Mouse (Mus musculus) heart, embryonic 10.5 days (tissue): ENCODE data around the gene Slc22a23. TPM values are rescaled to one million over a fixed set of nuclear protein-coding genes. Genes with fewer than 3 reads are reported as not detected.
A peak's percentile ranks its signal among the peaks of the same experiment; 100 is the strongest.

Experiments used
- DNase-seq: peaks from one replicate; pipeline ENCODE4 v3.0.0-alpha.2; 2017; ENCODE audit warnings: low spot score
- H3K27ac ChIP-seq: fragments of 300-500 bp; sonication (generic); 2 replicates; pipeline ENCODE4 v1.5.1; 2016; ENCODE audit warnings: mild to moderate bottlenecking
- H3K27me3 ChIP-seq: fragments of 300-500 bp; sonication (generic); 2 replicates; pipeline ENCODE4 v1.6.1; 2016; ENCODE audit warnings: mild to moderate bottlenecking; ENCODE audit not compliant: poor library complexity, insufficient read depth, severe bottlenecking
- H3K36me3 ChIP-seq: fragments of 300-500 bp; sonication (generic); 2 replicates; pipeline ENCODE4 v1.6.1; 2016; ENCODE audit warnings: mild to moderate bottlenecking, moderate library complexity
- H3K4me1 ChIP-seq: fragments of 300-500 bp; sonication (generic); 2 replicates; pipeline ENCODE4 v1.6.1; 2016; ENCODE audit warnings: mild to moderate bottlenecking
- H3K4me3 ChIP-seq: fragments of 300-500 bp; sonication (generic); 2 replicates; pipeline ENCODE4 v1.5.1; 2016; ENCODE audit warnings: mild to moderate bottlenecking, moderate library complexity
- H3K9me3 ChIP-seq: fragments of 300-500 bp; sonication (generic); 2 replicates; pipeline ENCODE4 v1.6.1; 2016; ENCODE audit warnings: mild to moderate bottlenecking, moderate library complexity
- WGBS: fragments of 180-500 bp; shearing (Covaris S2); methylation state at CpG from one replicate; pipeline ENCODE4 v1.1.7; 2016; 5-methylcytosine and 5-hydroxymethylcytosine counted together
- polyA plus RNA-seq: library from polyadenylated mRNA; unstranded; fragments of >200 nt; fragmentation: Nextera tagmentation; extraction: Ambion mirVana; gene quantifications from 2 replicates; pipeline ENCODE4 v1.2.1, GENCODE M21; 2016

Gene Slc22a23
- polyA plus RNA-seq, 1 experiment from 2014 or later: 5.1 TPM

DNA sequence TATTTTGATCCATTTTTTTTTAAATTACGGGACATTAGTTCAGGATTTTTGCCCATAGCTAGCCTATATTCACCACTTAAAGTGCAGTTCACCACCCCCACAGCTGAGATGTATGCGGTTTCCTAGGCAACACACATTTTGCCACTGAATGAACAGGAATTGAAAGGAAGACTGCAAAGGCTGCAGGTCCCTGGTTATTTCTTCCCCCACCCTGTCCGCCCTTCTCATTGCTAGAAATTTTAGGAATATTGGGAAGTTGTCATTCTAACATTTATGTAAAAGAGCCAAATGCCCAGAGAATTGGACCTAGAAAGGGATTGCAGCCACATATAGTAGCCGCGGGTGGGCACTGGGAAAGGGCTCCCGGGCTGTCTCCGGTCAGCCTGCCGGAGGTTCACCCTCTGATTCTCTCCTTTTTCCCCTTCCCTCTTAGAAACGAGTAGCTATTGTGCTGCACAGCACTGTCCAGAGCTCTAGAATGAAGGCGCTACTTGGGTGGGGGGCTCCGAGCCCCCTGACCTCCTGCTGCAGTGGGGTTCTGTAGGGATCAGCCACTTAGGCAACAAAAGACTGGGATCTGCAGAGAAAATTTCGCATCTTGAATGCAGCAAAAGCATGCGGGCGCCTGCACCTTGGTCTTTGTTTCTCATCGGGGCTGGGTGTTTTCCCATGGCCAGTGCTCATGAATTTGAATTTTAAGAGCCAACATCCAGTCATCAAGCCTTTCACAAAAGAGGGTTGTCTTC lies 211.5 kb downstream of the Slc22a23 start:
- peaks cover 40% of the 10 kb centered on the region for H3K4me1 ChIP-seq
- peaks cover 16% of the 10 kb centered on the region; the same call in 1 of the 2 replicates for H3K27me3 ChIP-seq
- 12% methylated on average over 15 of the region's 15 CpGs for WGBS
- no peaks in the 10 kb centered on the region for H3K9me3 ChIP-seq
- DNase-seq: no peak
- H3K27ac ChIP-seq: no peak overlapping the region; the same call in 1 of the 2 replicates
- no peaks in the 10 kb centered on the region for H3K36me3 ChIP-seq
- peak overlapping the region; percentile 38 for H3K4me3 ChIP-seq

DNA sequence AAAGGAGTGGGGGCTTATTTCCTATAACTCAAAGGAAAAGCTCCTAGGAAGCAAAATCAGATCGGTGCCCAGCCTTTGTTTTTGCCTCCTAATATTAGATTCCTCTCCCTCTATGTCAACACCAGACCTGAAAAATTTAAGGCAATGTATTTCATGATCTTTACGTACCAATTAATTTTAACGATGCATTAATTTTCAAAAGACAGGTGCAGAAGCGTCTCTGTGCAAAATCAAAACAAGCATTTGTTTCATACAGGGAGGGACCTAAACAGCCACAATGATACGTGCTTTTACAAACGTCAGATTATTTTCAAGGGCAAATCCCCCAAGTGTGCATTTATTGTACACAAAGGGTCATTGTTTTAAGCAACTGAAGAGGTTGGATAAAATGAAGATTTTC lies 212.1 kb downstream of the Slc22a23 start:
- H3K27ac ChIP-seq: peak overlapping the region; percentile 89; the same call in 1 of the 2 replicates
- H3K4me1 ChIP-seq: peaks cover 40% of the 10 kb centered on the region
- peaks cover 4% of the 10 kb centered on the region; the same call in 1 of the 2 replicates for H3K36me3 ChIP-seq
- H3K9me3 ChIP-seq: no peaks in the 10 kb centered on the region
- WGBS: 33% methylated on average over 6 of the region's 6 CpGs
- H3K4me3 ChIP-seq: peak overlapping the region; percentile 80
- DNase-seq: no peak
- H3K27me3 ChIP-seq: peaks cover 14% of the 10 kb centered on the region; the same call in 1 of the 2 replicates

DNA sequence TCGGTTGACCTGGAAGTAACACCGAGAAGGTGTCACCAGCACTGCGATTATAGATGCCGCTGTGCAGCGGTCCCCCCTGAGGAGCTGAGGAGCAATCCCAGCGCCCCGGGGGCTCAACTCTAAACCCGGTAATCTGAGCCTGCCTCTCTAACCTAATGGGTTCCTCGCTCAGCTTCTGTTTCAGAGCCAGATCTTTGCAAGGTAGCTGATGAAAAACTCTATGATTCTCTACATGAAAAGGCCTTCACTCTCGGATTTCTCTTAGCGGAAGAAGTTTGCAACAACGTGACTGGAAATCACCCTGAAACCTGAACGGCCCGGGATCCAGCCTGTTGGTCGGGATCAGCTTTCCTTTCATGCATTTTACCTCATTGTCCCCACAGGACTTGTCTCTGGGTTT lies 212.7 kb downstream of the Slc22a23 start:
- Histone ChIP-seq H3K27ac (peak overlapping the region; percentile 89), H3K27me3 (peaks cover 11% of the 10 kb centered on the region; the same call in 1 of the 2 replicates), H3K9me3 (no peaks in the 10 kb centered on the region), H3K36me3 (peaks cover 4% of the 10 kb centered on the region; the same call in 1 of the 2 replicates), H3K4me3 (peak overlapping the region; percentile 80), H3K4me1 (peaks cover 40% of the 10 kb centered on the region)
- WGBS: under 1% methylated on average over 15 of the region's 15 CpGs
- DNase-seq: no peak

DNA sequence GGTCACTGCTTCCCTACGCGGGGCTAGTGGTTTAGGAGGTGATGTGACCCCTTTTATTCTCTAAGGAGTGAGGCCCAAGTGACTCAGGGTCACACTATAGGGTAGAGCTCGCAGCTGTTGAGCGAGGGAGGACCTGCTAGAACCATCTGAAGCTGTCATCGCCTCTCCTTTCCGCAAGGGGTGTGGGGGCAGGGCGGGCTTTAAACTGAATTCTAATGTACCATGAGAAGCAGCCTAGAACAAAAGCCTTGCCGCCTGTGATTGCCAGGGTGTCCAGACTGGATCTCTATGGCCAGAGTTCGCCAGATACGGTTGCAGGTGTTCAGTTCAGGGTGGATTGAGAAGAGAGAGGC lies 213.3 kb downstream of the Slc22a23 start:
- 1% methylated on average over 10 of the region's 10 CpGs for WGBS
- Histone ChIP-seq H3K4me3 (peak overlapping the region; percentile 80), H3K4me1 (peaks cover 40% of the 10 kb centered on the region), H3K9me3 (no peaks in the 10 kb centered on the region), H3K27me3 (peaks cover 11% of the 10 kb centered on the region; the same call in 1 of the 2 replicates), H3K27ac (peak overlapping the region; percentile 89), H3K36me3 (peaks cover 4% of the 10 kb centered on the region; the same call in 1 of the 2 replicates)
- no peak for DNase-seq

DNA sequence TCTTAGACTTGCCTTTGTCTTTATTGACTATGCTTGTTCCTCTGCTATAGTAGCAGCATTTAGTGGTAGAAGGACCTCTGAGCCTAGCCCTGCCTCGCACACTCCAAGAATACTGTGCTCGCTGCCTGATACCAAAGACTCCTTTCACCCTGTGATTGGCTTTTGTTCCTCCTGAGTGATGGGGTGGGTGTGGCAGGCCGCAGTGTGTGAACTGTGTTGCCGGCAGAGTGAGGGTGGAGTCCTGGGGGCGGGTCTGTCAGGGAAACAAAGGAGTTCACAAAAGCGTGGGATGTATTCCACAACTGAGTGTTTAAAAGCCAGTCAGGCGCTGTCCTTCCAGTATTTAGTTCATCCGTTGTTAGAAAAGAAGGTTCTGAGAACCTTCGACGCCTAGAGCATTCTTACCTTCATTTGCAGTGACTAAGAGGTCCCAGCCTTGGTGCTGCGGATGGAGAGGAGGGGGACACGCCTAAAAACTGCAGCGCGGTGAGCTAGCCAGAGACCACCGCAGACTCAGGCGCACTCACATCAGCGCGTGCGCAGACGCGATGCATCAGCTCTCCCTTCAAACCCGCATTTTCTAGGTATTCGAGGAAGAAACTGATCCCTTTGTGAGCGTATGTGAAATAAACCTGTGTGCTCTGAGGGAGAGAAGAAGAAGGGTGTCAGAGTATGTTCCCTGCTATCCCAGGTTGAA lies 213.8 kb downstream of the Slc22a23 start:
- no peaks in the 10 kb centered on the region for H3K9me3 ChIP-seq
- H3K27me3 ChIP-seq: peaks cover 11% of the 10 kb centered on the region; the same call in 1 of the 2 replicates
- H3K36me3 ChIP-seq: peaks cover 4% of the 10 kb centered on the region; the same call in 1 of the 2 replicates
- WGBS: under 1% methylated on average over 24 of the region's 24 CpGs
- H3K4me1 ChIP-seq: peaks cover 40% of the 10 kb centered on the region
- H3K4me3 ChIP-seq: peak overlapping the region; percentile 80
- peak overlapping the region; percentile 89 for H3K27ac ChIP-seq
- DNase-seq: peak; percentile 88

DNA sequence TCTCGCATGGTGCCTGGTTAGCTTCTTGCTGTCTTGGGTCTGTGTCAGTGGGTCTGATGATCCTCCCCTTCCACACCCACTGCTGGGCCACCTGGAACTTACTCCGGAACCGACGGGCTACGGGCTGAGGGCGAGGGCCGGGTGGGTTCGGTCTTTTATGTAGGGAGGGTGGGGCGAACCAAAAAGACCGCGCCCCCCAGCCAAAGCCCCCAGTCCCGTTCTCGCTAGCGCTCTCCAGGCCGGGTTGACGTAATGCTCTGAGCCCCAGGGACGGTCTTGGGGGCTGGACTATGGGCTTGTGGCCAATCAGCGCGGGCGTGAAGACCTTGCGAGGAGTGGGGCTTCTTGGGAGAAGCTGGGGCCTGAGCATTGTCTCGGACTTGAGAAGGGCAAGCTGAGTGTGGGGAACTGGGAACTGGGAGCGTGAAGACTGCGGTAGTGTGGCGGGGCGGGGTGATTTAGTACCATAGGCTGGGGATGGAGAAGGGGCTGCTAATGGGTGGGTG lies 214.7 kb downstream of the Slc22a23 start, which contains the start of gene Tubb2b:
Gene Tubb2b (minus strand): TSS at position 241 of the 506 bp plus-strand sequence.
- Histone ChIP-seq H3K9me3 (no peaks in the 10 kb centered on the region), H3K27ac (peak within 1 kb of the TSS; percentile 89), H3K36me3 (peaks cover 8% of the 10 kb centered on the region; the same call in 1 of the 2 replicates), H3K27me3 (peaks cover 9% of the 10 kb centered on the region; the same call in 1 of the 2 replicates), H3K4me1 (peaks cover 40% of the 10 kb centered on the region), H3K4me3 (peak within 1 kb of the TSS; percentile 80)
- WGBS: 1% methylated on average over 26 of the region's 26 CpGs
- DNase-seq: peak; percentile 96

DNA sequence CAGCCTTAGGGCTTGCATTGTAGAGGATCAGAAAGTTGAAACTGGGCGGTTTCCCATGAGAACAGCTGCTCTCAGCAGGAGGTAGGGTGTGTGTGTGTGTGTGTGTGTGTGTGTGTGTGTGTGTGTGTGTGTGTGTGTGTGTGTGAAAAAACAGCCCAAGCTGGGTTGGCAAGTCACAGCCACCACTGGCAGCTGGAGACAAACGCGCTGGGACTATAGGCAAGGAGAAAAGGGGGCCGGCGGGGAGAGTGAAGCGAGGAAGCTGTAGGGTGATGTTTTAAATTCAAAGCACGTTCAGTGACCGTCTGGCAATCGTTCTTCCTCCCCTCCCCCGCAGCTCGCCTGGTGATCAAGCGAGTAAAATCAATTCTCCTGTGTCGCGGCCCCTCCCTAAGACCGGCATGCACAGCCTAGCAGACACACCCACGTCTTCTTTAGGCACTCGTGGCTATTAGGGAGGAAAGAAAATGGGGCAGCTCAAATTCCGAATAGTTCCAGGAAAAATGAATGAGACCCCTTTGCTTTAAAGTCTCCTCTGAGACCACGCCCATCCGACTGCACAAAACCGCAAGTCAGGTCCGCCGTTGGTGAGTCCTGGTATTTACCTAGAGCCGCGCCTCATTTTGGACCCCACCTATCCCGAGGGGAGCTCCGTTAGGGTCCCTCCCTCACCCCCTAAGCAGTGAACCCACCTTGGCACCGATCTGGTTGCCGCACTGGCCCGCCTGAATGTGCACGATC lies 215.3 kb downstream of the Slc22a23 start:
- H3K27ac ChIP-seq: peak overlapping the region; percentile 89
- 0 out of 2 replicates have a peak, but pooled peaks cover 4% of the 10 kb centered on the region for H3K27me3 ChIP-seq
- peak overlapping the region; percentile 80 for H3K4me3 ChIP-seq
- DNase-seq: peak; percentile 79
- peaks cover 8% of the 10 kb centered on the region; the same call in 1 of the 2 replicates for H3K36me3 ChIP-seq
- H3K9me3 ChIP-seq: no peaks in the 10 kb centered on the region
- H3K4me1 ChIP-seq: peaks cover 40% of the 10 kb centered on the region
- WGBS: under 1% methylated on average over 31 of the region's 31 CpGs

Other genes with a start within 250 kb of the Slc22a23 start
- 18.8 and 30.7 TPM in 2 replicates for gene Tubb2b, start 214.7 kb downstream of the Slc22a23 start, polyA plus RNA-seq
- 66.6 and 70.3 TPM in 2 replicates for gene Psmg4, start 182.2 kb downstream of the Slc22a23 start, polyA plus RNA-seq